Mouse (Mus musculus) kidney, adult 2 months (tissue): ENCODE measurements at regions not wholly inside any gene's neighbourhood (a gene's known extent, or its start where the extent isn't known, plus 50 kb on each side); places are given as distances from the start of the nearest gene placed in this dataset.

ENCODE experiments used
- CTCF ChIP-seq: fragments of 200-500 bp; conservative IDR thresholded peaks from 2 replicates; pipeline ENCODE4 v1.5.1; 2011; ENCODE audit warnings: low read depth, mild to moderate bottlenecking, control low read depth, low read length, moderate library complexity, mixed read lengths; ENCODE audit not compliant: insufficient read depth, insufficient read length
- POLR2A ChIP-seq: fragments of 200-500 bp; IDR thresholded peaks from one replicate; pipeline ENCODE4 v1.6.1; 2011; ENCODE audit warnings: low read depth, low read length, control low read depth

DNA sequence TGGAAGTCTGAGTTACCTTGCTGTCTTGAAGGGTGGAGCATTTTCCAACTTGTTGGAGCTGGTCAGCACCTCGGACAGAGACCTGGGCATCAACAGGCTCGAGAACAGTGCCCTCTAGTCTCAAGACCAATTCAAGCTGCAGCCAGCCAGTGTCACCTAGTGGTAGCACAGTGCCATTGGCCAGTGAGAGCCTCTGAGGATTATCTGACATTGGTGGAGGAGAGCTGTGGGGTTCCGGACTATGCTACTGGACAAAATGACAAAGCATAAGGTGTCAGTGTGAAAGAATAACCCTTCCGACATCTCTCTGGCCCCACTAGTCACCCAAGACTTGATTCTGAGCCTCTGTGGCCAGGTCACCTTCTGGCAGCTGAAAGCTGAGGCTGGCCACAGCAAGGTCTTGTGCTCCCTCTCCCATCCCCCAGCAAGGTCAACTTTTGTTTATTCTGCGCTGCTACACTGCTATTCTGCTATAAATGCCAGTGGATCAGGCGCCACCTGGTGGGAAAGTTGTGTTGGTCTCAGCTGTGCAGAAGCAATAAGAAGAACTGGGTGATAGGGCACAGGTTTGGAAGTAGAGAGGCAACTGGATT is 232.2 kb downstream of the Olfm4 start:
- peak; percentile 90 for TF ChIP-seq CTCF
- no peak for TF ChIP-seq POLR2A
